Mouse (Mus musculus) kidney, adult 2 months (tissue): ENCODE data around the gene A630095N17Rik. TPM values are rescaled to one million over a fixed set of nuclear protein-coding genes. Genes with fewer than 3 reads are reported as not detected.
A peak's percentile ranks its signal among the peaks of the same experiment; 100 is the strongest.

Experiments
- DNase-seq: peaks from one replicate; pipeline ENCODE4 v3.0.0; 2021
- H3K27ac ChIP-seq: fragments of 200-500 bp; 2 replicates; pipeline ENCODE4 v1.5.1; 2012; ENCODE audit warnings: low read depth, low read length, control low read depth, inconsistent platforms; ENCODE audit not compliant: insufficient read depth
- H3K27me3 ChIP-seq: fragments of 200-500 bp; replicated peaks from 2 replicates; pipeline ENCODE4 v1.6.1; 2012; ENCODE audit warnings: mild to moderate bottlenecking, moderate library complexity, low read length, inconsistent platforms; ENCODE audit not compliant: control insufficient read depth, insufficient read depth
- H3K36me3 ChIP-seq: fragments of 200-500 bp; 2 replicates; pipeline ENCODE4 v1.6.1; 2012; ENCODE audit warnings: mild to moderate bottlenecking, moderate library complexity, low read length, inconsistent platforms; ENCODE audit not compliant: control insufficient read depth, insufficient read depth
- H3K4me1 ChIP-seq: fragments of 200-500 bp; 2 replicates; pipeline ENCODE4 v1.6.1; 2011; ENCODE audit warnings: low read length; ENCODE audit not compliant: control insufficient read depth, insufficient read depth
- H3K4me3 ChIP-seq: fragments of 200-500 bp; 2 replicates; pipeline ENCODE4 v1.5.1; 2011; ENCODE audit warnings: mild to moderate bottlenecking, low read depth, low read length, control low read depth; ENCODE audit not compliant: insufficient read depth
- CTCF ChIP-seq: fragments of 200-500 bp; conservative IDR thresholded peaks from 2 replicates; pipeline ENCODE4 v1.5.1; 2011; ENCODE audit warnings: low read depth, mild to moderate bottlenecking, control low read depth, low read length, moderate library complexity, mixed read lengths; ENCODE audit not compliant: insufficient read depth, insufficient read length
- POLR2A ChIP-seq: fragments of 200-500 bp; IDR thresholded peaks from one replicate; pipeline ENCODE4 v1.6.1; 2011; ENCODE audit warnings: low read depth, low read length, control low read depth
- WGBS: fragments of 180-500 bp; shearing (Covaris S2); methylation state at CpG from one replicate; pipeline ENCODE4 v1.1.7; 2018; 5-methylcytosine and 5-hydroxymethylcytosine counted together
- polyA plus RNA-seq: library from polyadenylated mRNA; depleted of rRNA; stranded (reverse); fragments of >200 nt; gene quantifications from 2 replicates; pipeline ENCODE4 v1.2.3, GENCODE M21; 2012

A630095N17Rik gene
- polyA plus RNA-seq, 1 experiment: not detected

- Histone ChIP-seq H3K36me3 (peaks cover 7% of the 10 kb centered on the region; the same call in 1 of the 2 replicates), H3K27ac (peak overlapping the region; percentile 80), H3K27me3 (no peaks in the 10 kb centered on the region), H3K4me1 (peaks cover 28% of the 10 kb centered on the region), H3K4me3 (peak overlapping the region; percentile 80)
- WGBS: 1% methylated on average over 38 of the region's 38 CpGs
- peak; percentile 48 for DNase-seq
- peak; percentile 5 for TF ChIP-seq POLR2A
- TF ChIP-seq CTCF: no peak
These were observed 13.5 kb downstream of the A630095N17Rik start for GRCm38 (mm10) chr1:75218227-75219001.

DNA sequence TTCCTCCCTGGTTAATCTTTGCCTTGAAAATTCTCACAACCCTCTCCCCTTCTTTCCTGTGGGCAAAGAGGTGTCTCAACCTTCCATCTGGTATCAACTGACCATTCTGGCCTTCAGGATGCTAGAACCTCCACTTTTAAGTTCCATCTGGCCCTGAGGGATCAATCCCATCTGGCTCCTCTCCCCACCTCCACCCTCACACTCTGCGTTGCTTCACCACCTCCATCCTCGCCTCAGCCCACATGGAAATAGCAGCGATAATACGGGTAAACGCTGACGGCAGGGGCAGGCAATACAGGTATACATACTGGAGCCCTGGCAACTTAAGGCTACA is 14.0 kb downstream of the A630095N17Rik start:
- H3K27me3 ChIP-seq: no peaks in the 10 kb centered on the region
- H3K27ac ChIP-seq: peak overlapping the region; percentile 80
- peaks cover 10% of the 10 kb centered on the region; the same call in 1 of the 2 replicates for H3K36me3 ChIP-seq
- peak overlapping the region; percentile 80 for H3K4me3 ChIP-seq
- no peak for DNase-seq
- peaks cover 30% of the 10 kb centered on the region for H3K4me1 ChIP-seq
- no peak for TF ChIP-seq POLR2A
- TF ChIP-seq CTCF: no peak
- 3% methylated on average over 6 of the region's 6 CpGs for WGBS

DNA sequence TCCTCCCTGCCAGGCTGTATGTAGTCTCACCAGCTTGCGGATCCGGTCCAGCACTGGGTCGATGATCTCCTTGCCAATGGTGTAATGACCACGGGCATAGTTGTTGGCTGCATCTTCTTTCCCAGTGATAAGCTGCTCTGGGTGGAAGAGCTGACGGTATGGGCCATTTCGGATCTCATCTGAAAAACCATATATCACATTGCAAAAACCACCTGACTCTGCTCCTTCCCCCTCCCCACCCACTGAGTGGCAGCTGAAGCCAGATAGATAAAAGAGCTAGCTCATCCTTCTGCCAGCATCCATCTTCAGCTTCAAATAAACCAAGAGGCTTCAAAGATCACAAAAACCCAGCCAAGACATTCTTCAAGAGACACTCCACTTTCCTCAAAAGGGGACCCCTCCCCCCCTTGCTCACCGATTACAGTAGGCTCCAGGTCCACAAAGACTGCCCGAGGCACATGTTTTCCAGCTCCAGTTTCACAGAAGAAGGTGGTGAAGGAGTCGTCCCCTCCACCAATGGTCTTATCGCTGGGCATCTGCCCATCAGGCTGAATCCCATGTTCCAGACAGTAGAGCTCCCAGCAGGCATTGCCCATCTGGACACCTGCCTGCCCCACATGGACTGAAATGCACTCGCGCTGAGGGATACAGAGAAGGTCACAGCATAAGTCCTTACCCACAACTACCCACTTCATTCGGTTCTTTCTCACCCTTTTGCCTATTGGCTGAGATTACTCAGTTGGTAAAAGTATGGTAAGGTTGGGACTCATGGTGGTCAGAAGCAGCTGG is 14.9 kb downstream of the A630095N17Rik start:
- DNase-seq: peak; percentile 60
- Histone ChIP-seq H3K4me3 (peak overlapping the region; percentile 80), H3K36me3 (peaks cover 10% of the 10 kb centered on the region; the same call in 1 of the 2 replicates), H3K4me1 (peaks cover 35% of the 10 kb centered on the region), H3K27me3 (no peaks in the 10 kb centered on the region), H3K27ac (peak overlapping the region; percentile 80)
- 42% methylated on average over 13 of the region's 13 CpGs for WGBS
- TF ChIP-seq CTCF (no peak), POLR2A (no peak)

- TF ChIP-seq POLR2A: no peak
- no peak for TF ChIP-seq CTCF
- peaks cover 40% of the 10 kb centered on the region for H3K4me1 ChIP-seq
- H3K36me3 ChIP-seq: peaks cover 10% of the 10 kb centered on the region; the same call in 1 of the 2 replicates
- WGBS: 57% methylated on average over 9 of the region's 9 CpGs
- peak overlapping the region; percentile 95 for H3K27ac ChIP-seq
- no peaks in the 10 kb centered on the region for H3K27me3 ChIP-seq
- peak; percentile 38 for DNase-seq
- no peak overlapping the region for H3K4me3 ChIP-seq
These were observed 16.1 kb downstream of the A630095N17Rik start for GRCm38 (mm10) chr1:75215785-75216184.

- WGBS: 25% methylated on average over 5 of the region's 5 CpGs
- Histone ChIP-seq H3K27ac (peak overlapping the region; percentile 95), H3K27me3 (no peaks in the 10 kb centered on the region), H3K36me3 (peaks cover 10% of the 10 kb centered on the region; the same call in 1 of the 2 replicates), H3K4me1 (peaks cover 39% of the 10 kb centered on the region), H3K4me3 (no peak overlapping the region)
- peak; percentile 93 for DNase-seq
- TF ChIP-seq CTCF: no peak
- TF ChIP-seq POLR2A: no peak
These were observed 17.0 kb downstream of the A630095N17Rik start for GRCm38 (mm10) chr1:75214886-75215285.

DNA sequence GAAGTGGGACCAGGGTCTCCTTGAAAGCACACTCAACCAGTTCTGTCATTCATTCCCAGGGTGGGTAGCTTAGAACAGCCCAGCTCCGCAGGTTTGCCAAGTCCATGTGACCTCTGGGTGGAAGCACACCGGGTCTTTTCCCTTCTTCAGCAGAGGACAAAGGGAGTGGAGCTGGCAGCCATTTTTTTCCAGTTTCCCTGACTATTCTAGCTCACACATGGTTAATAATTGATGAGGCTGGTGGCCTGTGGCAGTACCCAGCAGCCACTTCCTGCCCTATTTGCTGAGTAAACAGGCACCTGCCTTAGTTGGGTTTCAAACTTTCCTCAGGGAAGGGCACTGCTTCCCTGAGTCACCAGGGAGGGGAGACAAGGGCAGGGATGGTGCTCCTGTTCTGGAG is 17.5 kb downstream of the A630095N17Rik start:
- no peak for TF ChIP-seq CTCF
- TF ChIP-seq POLR2A: peak; percentile 67
- H3K4me3 ChIP-seq: no peak overlapping the region
- H3K27ac ChIP-seq: peak overlapping the region; percentile 95
- peaks cover 10% of the 10 kb centered on the region; the same call in 1 of the 2 replicates for H3K36me3 ChIP-seq
- peak; percentile 97 for DNase-seq
- no peaks in the 10 kb centered on the region for H3K27me3 ChIP-seq
- WGBS: 34% methylated on average over 2 of the region's 2 CpGs
- peaks cover 37% of the 10 kb centered on the region for H3K4me1 ChIP-seq

DNA sequence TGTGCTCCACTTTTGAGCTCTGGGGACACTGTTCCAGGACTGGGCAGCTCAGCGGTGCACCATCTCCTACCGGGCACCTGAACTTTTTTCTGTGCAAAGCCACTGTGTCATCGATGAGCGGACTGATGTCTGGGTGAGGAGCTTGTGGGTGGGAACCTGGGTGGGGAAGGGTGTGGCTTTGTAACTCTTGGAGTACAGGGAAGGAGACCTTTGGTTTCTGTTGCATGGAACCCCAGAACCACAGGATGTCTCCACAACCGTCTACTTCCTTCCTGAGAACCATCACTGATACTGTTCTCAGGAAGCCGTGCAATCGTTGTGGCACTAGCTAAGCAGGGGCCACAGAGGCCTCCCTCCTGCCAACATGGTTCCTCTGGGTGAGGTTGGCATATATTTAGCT is 18.8 kb downstream of the A630095N17Rik start:
- Histone ChIP-seq H3K27ac (0 out of 2 replicates have a peak overlapping the region, but pooled peaks have one; percentile 88), H3K4me3 (no peak overlapping the region), H3K27me3 (no peaks in the 10 kb centered on the region), H3K4me1 (peaks cover 37% of the 10 kb centered on the region), H3K36me3 (peaks cover 10% of the 10 kb centered on the region; the same call in 1 of the 2 replicates)
- 72% methylated on average over 7 of the region's 7 CpGs for WGBS
- TF ChIP-seq POLR2A (no peak), CTCF (no peak)
- no peak for DNase-seq
